Mouse (Mus musculus) 3T3-L1 (cell line): ENCODE measurements at regions not wholly inside any gene's neighbourhood (a gene's known extent, or its start where the extent isn't known, plus 50 kb on each side); places are given as distances from the start of the nearest gene placed in this dataset.

Source experiments
- DNase-seq: peaks from one replicate; pipeline ENCODE4 v3.0.0-alpha.2; 2015; ENCODE audit warnings: low read depth, low spot score

DNA sequence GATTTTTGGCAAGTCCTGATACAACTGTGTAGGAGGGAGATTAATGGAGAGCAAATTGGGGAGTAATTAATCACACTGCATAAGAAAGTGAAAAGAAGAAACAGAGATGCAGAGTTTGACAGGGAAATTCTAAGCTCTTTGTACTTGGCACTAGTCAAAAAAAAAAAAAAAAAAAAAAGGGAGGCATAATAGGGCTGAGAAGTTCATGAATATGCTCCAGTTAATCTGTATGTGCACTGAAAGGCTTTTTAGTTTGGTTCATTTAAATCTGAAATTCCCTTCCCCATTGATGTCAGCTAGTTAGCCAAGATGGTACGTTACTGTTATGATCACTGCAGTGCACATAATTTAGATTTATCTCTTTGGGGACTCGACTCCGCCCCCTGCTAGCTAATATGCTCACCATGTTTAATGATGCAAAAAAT is 470.8 kb upstream of the Map3k7 start:
- DNase-seq: no peak

GRCm38 (mm10) chr4:31499888-31500287 is 464.0 kb upstream of the Map3k7 start:
- no peak for DNase-seq

- DNase-seq: no peak
Measured at GRCm38 (mm10) chr4:31500432-31500831, 463.5 kb upstream of the Map3k7 start.

GRCm38 (mm10) chr4:31525638-31526207 is 438.2 kb upstream of the Map3k7 start:
- peak; percentile 85 for DNase-seq

DNA sequence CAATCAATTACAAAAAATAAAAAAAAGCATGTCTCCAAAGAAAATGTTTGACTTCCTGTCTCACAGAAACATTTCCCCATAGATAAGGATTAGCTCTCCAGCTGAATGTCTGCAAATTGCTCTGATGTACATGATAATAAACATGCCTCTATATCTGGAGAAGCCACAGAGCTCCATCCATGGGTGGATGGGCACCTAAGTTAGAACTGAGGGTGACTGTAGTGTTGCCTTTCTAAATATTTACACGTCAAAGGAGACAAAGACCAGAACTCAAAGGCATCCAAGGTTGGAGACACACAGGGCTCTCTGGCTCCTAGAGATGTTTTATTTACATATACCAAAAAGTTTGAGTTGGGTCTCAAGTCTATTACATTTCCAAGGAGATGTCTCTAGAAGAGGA is 427.1 kb upstream of the Map3k7 start:
- DNase-seq: no peak

DNA sequence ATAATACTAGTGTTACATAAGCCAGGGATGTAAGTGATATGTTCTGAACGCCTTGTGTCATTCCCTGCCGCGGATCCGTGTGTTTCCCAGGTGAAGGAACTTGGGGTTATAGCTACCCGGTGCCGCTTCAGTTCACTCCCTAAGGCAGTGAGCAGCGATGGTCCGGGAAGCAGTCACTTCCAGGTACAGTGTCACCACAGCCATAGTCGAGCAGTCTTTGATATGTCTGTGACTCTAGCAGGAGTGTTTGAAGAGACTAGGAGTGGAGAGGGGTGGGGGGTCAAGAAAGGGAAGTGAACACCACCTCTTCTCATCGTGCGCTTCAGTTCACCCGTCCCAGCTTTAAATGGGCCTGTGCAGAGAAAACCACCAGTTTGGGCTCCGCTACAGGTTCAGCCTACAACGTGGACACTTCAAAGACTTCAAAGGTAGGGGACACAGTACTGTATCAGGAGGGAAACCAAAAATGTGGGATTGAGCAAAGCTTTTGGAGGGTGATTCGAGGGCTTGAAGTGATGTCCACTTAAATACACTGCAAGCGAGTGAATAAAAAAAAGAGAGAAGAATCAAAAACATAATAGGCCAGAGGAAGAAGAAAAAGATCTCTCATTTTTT is 410.0 kb upstream of the Map3k7 start:
- no peak for DNase-seq

GRCm38 (mm10) chr4:31555077-31555476 is 408.8 kb upstream of the Map3k7 start:
- no peak for DNase-seq

GRCm38 (mm10) chr4:31557261-31557660 is 406.6 kb upstream of the Map3k7 start:
- DNase-seq: no peak

DNA sequence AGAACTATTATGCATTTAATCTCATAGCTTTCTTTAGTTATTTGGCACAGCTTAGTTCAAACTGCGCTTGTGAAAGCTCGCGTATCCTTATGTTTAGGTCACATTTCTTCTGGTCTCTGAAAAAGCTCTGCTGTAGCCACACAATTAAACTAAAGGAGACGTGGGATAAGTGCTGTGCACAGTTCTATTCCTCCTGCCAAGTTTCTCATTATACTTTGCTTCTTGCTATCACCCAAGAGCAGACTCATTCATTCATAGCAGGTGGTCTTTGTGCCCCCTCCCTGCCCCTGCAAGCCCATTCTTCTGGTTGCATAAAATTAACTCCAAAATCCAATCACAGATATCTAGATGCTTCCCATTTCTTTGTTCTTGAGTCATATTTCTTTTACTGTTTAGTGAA is 403.6 kb upstream of the Map3k7 start:
- DNase-seq: no peak

- DNase-seq: no peak
Measured at GRCm38 (mm10) chr4:31561183-31561582, 402.7 kb upstream of the Map3k7 start.

DNA sequence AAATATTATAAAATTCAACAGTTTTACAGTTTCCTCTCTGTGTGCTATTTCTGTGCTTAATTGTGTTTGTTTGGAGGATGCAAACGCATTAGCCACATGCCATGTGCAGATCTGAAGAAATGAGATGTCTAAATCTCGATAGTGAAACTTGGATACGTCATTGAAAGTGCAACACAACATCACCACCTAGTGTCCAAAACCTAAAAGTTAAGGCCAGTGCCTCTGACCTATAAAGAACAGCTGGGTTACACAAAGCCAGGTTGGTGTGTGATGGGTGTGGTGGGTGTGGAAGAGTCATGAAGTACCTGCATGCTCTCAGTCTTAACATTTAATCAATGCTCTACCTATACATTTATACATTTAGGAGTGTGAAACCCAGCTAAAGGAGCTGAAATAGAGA is 402.1 kb upstream of the Map3k7 start:
- peak; percentile 79 for DNase-seq

GRCm38 (mm10) chr4:31566158-31566557 is 397.7 kb upstream of the Map3k7 start:
- no peak for DNase-seq

- DNase-seq: no peak
Measured at GRCm38 (mm10) chr4:31566834-31567233, 397.1 kb upstream of the Map3k7 start.

DNA sequence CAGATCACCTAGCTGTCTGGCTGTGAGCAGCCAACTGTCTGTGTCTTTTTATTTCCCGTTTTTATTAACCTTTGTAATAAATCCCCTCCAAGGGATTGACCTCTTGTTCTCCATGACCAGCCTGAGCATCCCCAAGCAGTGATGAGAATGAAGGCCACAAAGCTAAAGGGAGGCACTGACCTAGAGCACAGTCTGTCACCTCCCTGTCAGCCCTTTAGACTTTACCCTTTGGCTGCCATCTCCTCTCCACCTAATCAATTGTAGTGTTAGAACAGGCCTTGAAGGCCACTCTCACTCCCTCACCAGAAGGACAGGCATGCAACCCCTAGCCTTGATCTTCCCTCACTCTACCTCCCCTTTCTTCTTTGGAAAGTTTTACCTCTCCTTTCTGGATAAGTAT is 394.2 kb upstream of the Map3k7 start:
- no peak for DNase-seq

DNA sequence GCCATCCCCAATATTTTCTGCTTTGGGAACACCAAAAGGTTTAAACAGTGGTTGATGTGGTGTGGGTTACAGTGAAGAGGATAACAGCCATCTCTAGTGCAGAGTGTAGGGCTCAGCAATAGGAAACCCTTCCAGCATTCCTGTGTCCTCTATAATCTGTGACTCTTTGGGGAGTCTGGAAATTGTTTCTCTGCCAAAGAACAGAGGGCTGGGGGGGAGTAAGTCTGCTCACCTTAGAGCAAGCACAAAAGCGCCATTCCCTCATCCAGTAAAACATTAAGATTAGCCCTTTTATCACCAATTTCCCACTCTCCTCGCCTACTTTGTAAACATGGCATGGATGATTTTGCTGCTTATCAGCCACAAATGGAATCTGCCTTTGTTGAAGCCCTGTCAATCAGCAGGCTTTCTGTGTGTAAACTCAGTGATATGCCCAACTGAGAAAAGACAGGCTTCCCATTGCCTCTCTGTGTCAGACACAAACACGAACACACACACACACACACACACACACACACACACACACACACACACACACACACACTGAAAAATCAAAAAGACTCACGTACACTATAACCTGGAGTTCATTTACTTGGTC is 386.8 kb upstream of the Map3k7 start:
- no peak for DNase-seq

DNA sequence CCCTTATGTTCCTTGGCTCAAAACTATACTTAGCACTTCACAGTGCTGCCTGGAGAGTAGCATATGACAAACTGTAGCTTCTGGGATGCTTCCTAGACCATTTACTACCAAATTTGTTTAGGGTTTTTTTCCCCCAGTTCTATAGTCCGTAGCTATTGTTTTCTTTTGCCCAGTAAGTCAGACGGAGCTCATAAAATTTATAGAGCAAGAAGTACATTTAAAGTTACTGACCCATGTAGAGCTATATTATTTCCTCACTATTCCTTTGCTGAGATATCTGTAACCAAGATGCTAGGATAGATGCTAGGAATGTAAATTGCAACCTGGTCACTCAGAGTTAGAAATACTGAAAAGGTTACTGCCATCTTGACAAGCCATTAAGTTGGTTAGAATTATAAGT is 380.4 kb upstream of the Map3k7 start:
- no peak for DNase-seq

DNA sequence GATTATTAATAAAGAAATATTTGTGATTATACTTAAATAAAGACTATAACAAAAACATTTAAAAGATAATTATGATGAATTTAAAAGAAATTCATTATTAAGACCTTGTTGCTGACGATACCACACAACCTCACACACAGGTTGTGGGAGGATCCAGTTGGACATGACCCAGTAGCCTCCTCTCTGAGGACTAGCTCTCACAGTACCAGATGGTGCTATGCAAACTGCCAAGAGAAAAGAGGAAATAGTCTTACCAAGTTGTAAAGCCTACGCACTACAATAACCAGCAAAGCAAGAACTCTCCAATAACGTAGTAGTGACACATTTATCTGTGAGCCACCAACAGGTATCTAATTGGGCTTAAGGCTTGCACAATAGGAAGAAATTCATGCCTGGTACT is 379.7 kb upstream of the Map3k7 start:
- no peak for DNase-seq

- DNase-seq: no peak
Measured at GRCm38 (mm10) chr4:31594089-31594488, 369.8 kb upstream of the Map3k7 start.

- no peak for DNase-seq
Measured at GRCm38 (mm10) chr4:31601536-31601935, 362.4 kb upstream of the Map3k7 start.

GRCm38 (mm10) chr4:31603776-31604175 is 360.1 kb upstream of the Map3k7 start:
- no peak for DNase-seq

DNA sequence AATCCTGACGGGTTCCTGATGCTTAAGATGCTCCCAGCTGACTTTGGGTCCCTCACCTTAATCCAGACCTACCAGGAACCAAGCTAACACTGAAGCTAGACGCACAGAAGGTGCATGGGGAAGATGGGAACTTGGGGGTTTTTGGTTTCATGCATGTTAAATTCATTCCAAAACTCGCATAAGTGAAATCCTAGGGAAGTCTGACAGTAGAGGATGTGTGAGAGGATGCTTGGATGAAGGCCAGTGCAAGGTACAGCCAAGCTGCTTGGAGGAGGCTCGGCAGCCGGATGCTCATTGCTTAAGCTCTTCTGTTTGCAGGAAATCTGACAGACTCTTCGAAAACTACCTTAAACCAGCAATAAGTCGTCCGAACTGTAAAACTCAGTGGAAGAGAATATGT is 355.1 kb upstream of the Map3k7 start:
- DNase-seq: peak; percentile 8

DNA sequence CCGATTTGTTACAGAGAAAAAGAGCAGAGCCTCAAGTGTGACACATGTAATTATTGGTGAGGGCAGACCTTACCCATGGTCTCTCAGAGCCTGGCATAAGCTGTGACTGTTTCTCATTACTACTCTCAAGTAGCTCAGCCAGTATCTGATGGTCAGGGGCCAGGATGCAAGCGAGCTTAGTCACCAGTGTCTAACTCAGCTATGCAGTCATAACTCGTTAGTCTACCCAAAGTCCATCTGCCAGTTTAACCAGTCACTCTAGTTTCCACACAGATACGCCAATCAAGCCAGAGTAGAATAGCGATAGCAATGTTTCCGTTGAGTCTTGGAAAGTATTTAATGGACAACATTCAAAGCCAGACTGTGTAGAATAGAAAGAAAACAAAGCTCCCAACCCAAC is 354.3 kb upstream of the Map3k7 start:
- peak; percentile 84 for DNase-seq

DNA sequence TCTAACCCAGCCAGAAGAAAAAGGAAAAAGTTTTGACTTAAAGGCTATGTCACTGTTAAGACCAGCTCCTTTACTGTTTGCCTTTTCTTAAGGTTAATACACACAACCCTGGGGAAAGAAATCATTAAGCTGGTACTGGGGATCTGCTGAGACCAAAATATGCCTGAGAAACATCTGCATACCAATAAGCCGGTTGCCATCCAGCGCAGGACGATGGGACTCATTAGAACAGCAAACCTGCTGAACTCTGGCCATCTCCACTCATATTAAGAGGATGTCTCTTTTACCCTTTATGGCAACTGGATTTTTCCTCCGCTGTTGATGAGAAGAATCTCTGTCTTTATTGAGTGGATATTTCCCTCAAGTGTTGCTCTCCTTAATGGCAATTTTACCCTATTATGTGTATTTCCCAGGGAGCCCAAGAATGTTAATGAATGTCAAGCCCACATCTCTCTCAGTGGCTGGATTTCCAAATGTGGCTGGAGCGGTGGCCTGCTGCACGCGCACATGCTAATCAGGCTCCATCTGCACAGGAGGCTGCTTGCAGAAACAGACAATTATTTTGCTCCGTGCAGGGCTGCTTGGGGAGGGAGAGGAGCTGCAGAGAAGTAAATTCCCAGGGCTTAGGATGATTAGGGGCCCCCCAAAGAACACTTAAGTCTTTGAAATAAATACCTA is 351.6 kb upstream of the Map3k7 start:
- no peak for DNase-seq
